Mouse (Mus musculus): ENCODE data around the gene Ankrd24. TPM values are rescaled to one million over a fixed set of nuclear protein-coding genes. Genes with fewer than 3 reads are reported as not detected.
A peak's percentile ranks its signal among the peaks of the same experiment; 100 is the strongest.
"Not testable (repeated sequence)": the region's sequence is repeated elsewhere in the genome, so short reads cannot be mapped to it uniquely, and the experiment has no call there.

Gene Ankrd24
- total RNA-seq, 2 experiments from 2014 or later, result 19.2 to 19.7 TPM

- peak in 1 of 2 experiments; percentile 41 for DNase-seq
These were observed 22.7 kb upstream of the Ankrd24 start for GRCm38 (mm10) chr10:81605666-81605973.

- DNase-seq, result peak; percentile 96 to 97
These were observed 22.2 kb upstream of the Ankrd24 start, which contains the start of gene BC025920 for GRCm38 (mm10) chr10:81605974-81606751. Gene BC025920 (plus strand): TSS chr10:81606270.

- DNase-seq, result no peak
These were observed 20.0 kb upstream of the Ankrd24 start for GRCm38 (mm10) chr10:81608308-81608707.

- peak; percentile 66 to 77 for DNase-seq
These were observed 15.6 kb upstream of the Ankrd24 start for GRCm38 (mm10) chr10:81612779-81613178.

GRCm38 (mm10) chr10:81615486-81615885, 12.9 kb upstream of the Ankrd24 start:
- no peak for DNase-seq

- no peak for DNase-seq
These were observed 8.4 kb upstream of the Ankrd24 start for GRCm38 (mm10) chr10:81619976-81620375.

- no peak for DNase-seq
These were observed 7.6 kb upstream of the Ankrd24 start for GRCm38 (mm10) chr10:81620786-81621185.

- no peak for DNase-seq
These were observed 4.9 kb upstream of the Ankrd24 start for GRCm38 (mm10) chr10:81623441-81623840.

GRCm38 (mm10) chr10:81626101-81626993, 2.0 kb upstream of the Ankrd24 start:
- DNase-seq, result peak in 1 of 2 experiments; percentile 61

- peak; percentile 93 to 94 for DNase-seq
These were observed 1.1 kb upstream of the Ankrd24 start, which contains the start of gene Sirt6 for GRCm38 (mm10) chr10:81626994-81627835. Gene Sirt6 (minus strand): TSS chr10:81627797.

- no peak for DNase-seq
These were observed 512 bp upstream of the Ankrd24 start for GRCm38 (mm10) chr10:81627836-81628220.

- peak; percentile 88 to 93 for DNase-seq
These were observed 5.1 kb downstream of the Ankrd24 start for GRCm38 (mm10) chr10:81633253-81634099.

GRCm38 (mm10) chr10:81636338-81636737, 8.0 kb downstream of the Ankrd24 start:
- no peak for DNase-seq

GRCm38 (mm10) chr10:81638101-81638500, 9.8 kb downstream of the Ankrd24 start:
- DNase-seq, result no peak

- not testable (repeated sequence) for DNase-seq
These were observed 12.5 kb downstream of the Ankrd24 start for GRCm38 (mm10) chr10:81640825-81641224.

- DNase-seq, result no peak
These were observed 13.2 kb downstream of the Ankrd24 start for GRCm38 (mm10) chr10:81641566-81641965.

GRCm38 (mm10) chr10:81641978-81642647, 13.8 kb downstream of the Ankrd24 start:
- no peak for DNase-seq

- no peak for DNase-seq
These were observed 14.5 kb downstream of the Ankrd24 start for GRCm38 (mm10) chr10:81642648-81643448.

- DNase-seq, result peak; percentile 97 to 98
These were observed 15.2 kb downstream of the Ankrd24 start for GRCm38 (mm10) chr10:81643449-81644055.

Measured in adrenal gland, postnatal 36 days (tissue).